Mouse (Mus musculus): ENCODE results near the gene Cnbp. TPM values are rescaled to one million over a fixed set of nuclear protein-coding genes. Genes with fewer than 3 reads are reported as not detected.

Cnbp gene
- polyA plus RNA-seq, 1 experiment from 2014 or later = 786 TPM

DNA sequence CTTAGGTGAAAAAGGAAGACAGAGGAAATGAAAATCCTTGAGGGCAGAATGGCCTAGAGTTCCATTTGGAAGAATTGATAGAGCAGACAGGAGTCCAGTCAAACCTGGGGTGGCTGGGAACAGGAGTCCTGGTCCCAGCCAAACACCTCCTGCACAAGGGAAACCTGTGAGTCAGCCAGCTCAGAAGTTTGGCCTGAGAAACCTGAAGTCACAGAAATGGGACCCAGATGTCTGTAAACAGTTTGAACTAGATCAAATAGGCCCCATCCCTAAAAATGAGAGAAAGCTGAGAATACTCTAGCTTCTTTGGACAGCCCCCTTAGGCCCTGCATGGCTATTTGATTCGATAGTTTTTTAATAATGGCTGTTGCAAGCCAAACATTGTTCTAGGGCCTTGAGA is 38.2 kb downstream of the Cnbp start:
- no peaks in the 10 kb centered on the region for H3K9me3 ChIP-seq (replicated peaks)
- H3K4me1 ChIP-seq (replicated peaks) = peaks cover 57% of the 10 kb centered on the region
- WGBS (ENCODE audit: insufficient replicate concordance) = 100% methylated on average over 1 of the region's 1 CpGs
- H3K4me2 ChIP-seq = peak overlapping the region; percentile 85
- H3K4me3 ChIP-seq (replicated peaks) = peak overlapping the region; percentile 94
- peak overlapping the region; percentile 99 for H3K9ac ChIP-seq
- DNase-seq (no peak), ATAC-seq (ENCODE audit: low read depth) (no peak)
- H3K27ac ChIP-seq = peak overlapping the region; percentile 98
- peaks cover 42% of the 10 kb centered on the region for H3K36me3 ChIP-seq
- H3K27me3 ChIP-seq = no peaks in the 10 kb centered on the region

DNA sequence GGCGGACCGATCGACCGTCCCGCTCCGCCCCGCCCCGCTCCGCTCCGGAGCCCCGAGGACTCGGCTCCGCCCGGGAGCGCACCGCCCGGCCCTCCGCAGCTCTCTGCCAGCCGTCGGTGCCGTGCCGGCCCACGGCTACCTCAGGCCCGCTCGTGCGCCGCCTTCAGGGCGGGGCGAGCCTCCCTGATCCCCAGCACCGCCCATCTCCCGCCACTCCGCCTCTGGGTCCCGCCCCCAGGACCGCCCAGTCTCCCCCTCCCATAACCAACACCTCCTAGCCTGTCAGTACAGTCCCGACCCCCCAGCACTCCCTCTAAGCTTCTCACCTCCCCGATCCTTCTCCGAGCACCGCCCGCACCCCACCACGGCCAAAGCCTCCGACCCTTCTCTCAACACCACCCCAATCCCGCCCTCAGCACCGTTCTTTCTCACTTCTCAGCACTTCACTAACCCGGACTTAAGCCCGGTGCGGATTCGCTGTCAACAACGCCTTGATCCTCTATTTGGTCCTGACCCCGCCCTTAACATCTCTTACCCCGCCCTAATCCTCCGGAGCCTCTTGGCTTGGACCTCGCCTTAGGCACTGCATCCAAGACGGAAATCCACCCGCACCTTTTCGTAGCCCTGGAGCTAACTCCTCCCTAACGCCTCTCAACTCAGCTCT is 39.1 kb downstream of the Cnbp start, which contains the start of gene Rab43:
Gene Rab43, minus strand, starts transcription at position 490 of the 664 bp plus-strand sequence.
- Histone ChIP-seq H3K36me3 (peaks cover 36% of the 10 kb centered on the region), H3K4me2 (peak within 1 kb of the TSS; percentile 85), H3K27ac (peak within 1 kb of the TSS; percentile 98), H3K27me3 (no peaks in the 10 kb centered on the region), H3K9me3 (replicated peaks) (no peaks in the 10 kb centered on the region), H3K9ac (peak within 1 kb of the TSS; percentile 99), H3K4me1 (replicated peaks) (peaks cover 60% of the 10 kb centered on the region), H3K4me3 (replicated peaks) (peak within 1 kb of the TSS; percentile 94)
- DNase-seq = peak; percentile 92
- under 1% methylated on average over 42 of the region's 56 CpGs for WGBS (ENCODE audit: insufficient replicate concordance)
- peak; percentile 92 for ATAC-seq (ENCODE audit: low read depth)

DNA sequence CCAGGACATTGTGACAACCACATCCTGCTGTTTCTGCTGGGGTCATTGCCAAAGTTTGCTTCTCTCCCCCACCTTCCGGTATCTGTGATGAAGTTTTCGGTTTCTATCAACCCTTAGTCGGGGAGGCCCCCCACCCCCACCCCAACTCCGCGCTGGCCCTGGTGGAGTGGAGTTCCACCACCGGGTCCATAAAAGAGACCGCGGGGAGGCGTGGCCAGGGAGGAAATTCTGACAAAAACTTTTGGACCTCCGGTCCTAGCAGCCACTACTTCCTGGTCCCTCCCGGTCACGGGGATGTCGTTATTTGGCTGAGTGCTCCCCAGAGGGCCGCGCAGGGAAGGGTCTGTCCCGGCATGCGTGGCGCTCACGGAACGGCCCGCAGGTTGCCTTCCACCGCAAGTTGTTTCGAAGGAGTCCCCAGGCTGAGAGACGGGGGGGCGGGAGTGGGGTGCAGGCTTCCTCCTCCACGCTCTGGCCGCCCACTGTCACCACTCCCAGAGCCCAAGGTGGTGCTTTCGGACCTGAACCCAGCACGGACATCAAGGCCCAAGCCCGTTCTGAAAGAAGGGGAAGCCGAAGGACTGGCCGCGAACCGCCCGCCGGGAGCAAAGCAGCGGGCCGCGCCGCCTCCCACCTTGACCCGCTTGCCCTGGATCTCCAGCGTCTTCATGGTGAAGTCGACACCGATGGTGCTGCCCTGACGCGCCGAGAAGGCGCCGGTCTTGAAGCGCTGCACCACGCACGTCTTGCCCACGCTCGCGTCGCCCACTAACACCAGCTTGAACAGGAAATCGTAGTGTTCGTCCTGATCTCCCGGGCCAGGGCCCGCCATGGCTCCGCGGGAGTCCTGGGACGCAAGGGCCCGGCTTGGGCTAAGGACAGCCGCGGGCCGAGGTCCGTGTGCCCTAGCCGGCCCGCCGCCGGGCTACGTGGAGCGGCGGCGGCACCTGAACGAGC is 39.9 kb downstream of the Cnbp start:
- peaks cover 65% of the 10 kb centered on the region for H3K4me1 ChIP-seq (replicated peaks)

DNA sequence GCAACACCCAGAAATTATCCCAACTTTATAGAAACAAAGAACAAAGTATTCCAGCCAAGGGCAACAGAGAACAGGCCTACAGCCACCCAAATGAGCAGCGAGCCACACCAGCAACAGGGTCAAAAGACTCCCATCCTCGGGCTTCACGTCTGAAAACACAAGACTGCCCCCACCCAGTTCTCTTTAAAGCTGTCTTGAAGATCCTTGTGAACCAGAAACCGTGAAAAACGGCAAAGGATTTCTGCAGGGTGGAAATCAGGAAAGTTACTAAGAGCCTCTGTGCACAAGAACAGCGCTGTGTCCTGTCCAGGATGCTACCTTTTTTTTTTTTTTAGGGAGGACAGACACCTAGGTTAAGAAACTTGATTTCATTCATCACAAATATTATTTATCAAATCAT is 40.6 kb downstream of the Cnbp start:
- Histone ChIP-seq H3K9ac (peak overlapping the region; percentile 99), H3K27me3 (no peaks in the 10 kb centered on the region), H3K4me3 (replicated peaks) (peak overlapping the region; percentile 94), H3K36me3 (peaks cover 32% of the 10 kb centered on the region), H3K27ac (peak overlapping the region; percentile 98), H3K9me3 (replicated peaks) (no peaks in the 10 kb centered on the region), H3K4me1 (replicated peaks) (peaks cover 72% of the 10 kb centered on the region), H3K4me2 (peak overlapping the region; percentile 85)
- DNase-seq = no peak
- WGBS (ENCODE audit: insufficient replicate concordance) = 27% methylated on average over 6 of the region's 6 CpGs
- no peak for ATAC-seq (ENCODE audit: low read depth)

More for the DNA sequence above, 39.9 kb downstream of the Cnbp start:
- Histone ChIP-seq H3K9ac (peak overlapping the region; percentile 99), H3K4me2 (peak overlapping the region; percentile 85), H3K27ac (peak overlapping the region; percentile 98), H3K4me3 (replicated peaks) (peak overlapping the region; percentile 94), H3K36me3 (peaks cover 32% of the 10 kb centered on the region), H3K9me3 (replicated peaks) (no peaks in the 10 kb centered on the region), H3K27me3 (no peaks in the 10 kb centered on the region)
- under 1% methylated on average over 77 of the region's 77 CpGs for WGBS (ENCODE audit: insufficient replicate concordance)
- DNase-seq = peak; percentile 45
- peak; percentile 6 for ATAC-seq (ENCODE audit: low read depth)

DNA sequence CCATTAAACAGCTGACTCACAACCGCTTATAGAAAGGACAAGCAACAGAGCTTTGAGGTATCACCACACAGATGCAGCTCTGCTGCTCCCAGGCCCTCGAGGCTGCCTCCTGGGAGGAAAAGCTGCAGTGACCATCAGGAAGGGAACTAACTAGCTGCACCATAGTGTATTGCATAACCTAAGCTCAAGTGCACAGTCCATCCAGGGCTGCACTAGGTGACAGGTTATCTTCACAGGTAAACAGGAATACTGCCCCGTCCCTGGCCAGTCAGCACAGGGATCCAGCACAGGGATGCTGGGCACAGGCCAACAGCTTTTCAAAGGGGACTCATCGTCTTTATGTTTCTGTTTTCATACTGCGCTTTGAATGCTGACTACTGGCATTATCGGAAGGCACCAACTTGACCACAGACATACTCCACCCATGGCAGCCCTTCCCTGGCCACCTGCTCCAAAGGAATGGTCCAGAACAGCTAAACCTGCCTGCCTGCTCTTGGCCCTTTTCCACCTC is 41.2 kb downstream of the Cnbp start:
- Histone ChIP-seq H3K27ac (peak overlapping the region; percentile 98), H3K9me3 (replicated peaks) (no peaks in the 10 kb centered on the region), H3K36me3 (peaks cover 31% of the 10 kb centered on the region), H3K27me3 (no peaks in the 10 kb centered on the region), H3K4me2 (peak overlapping the region; percentile 85), H3K4me3 (replicated peaks) (peak overlapping the region; percentile 94), H3K9ac (peak overlapping the region; percentile 99), H3K4me1 (replicated peaks) (peaks cover 76% of the 10 kb centered on the region)
- 31% methylated on average over 6 of the region's 6 CpGs for WGBS (ENCODE audit: insufficient replicate concordance)
- ATAC-seq (ENCODE audit: low read depth) (peak; percentile 25), DNase-seq (peak; percentile 54)

DNA sequence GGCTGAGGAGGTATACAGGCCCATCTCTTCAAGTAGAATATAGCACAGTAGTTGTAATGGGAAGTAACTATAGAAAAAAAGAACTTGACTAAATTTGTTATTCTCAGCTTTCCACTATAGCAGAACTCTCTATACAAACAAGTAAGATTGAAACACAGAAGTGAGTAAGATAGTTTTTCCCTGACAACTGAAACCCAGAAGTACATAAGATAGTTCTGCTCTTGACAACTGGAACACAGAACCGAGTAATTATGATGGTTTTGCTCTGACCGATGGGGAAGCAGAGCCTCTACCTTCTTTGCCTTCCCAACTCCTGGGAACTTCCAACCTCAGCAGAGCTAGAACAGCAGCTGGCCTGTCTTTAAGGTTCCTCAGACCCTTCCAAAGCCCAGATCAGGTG is 41.8 kb downstream of the Cnbp start:
- ATAC-seq (ENCODE audit: low read depth) (no peak), DNase-seq (no peak)
- Histone ChIP-seq H3K27ac (peak overlapping the region; percentile 98), H3K36me3 (peaks cover 37% of the 10 kb centered on the region), H3K4me3 (replicated peaks) (peak overlapping the region; percentile 94), H3K9ac (peak overlapping the region; percentile 99), H3K4me2 (peak overlapping the region; percentile 85), H3K9me3 (replicated peaks) (no peaks in the 10 kb centered on the region), H3K27me3 (no peaks in the 10 kb centered on the region), H3K4me1 (replicated peaks) (peaks cover 82% of the 10 kb centered on the region)
- WGBS (ENCODE audit: insufficient replicate concordance) = 57% methylated on average over 2 of the region's 2 CpGs

DNA sequence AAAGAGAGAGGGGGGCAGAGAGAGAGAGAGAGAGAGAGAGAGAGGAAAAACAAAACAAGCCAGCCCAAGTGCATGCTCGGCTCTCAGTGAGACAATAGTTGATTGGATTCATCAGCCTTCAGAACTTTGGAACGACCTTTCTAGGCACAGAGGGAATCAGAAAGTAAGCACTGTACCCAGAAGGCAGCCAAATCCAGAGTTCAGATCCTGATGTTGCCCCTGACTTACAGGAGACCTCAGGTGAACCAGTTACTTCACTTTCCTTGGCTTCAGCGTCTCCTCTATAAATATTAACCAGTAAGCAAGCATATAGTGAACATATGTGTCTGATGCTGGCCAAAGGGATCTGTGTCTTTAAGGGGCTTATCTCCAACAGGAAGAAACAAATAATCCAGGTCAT is 42.4 kb downstream of the Cnbp start:
- Histone ChIP-seq H3K27ac (peak overlapping the region; percentile 98), H3K4me3 (replicated peaks) (peak overlapping the region; percentile 94), H3K27me3 (no peaks in the 10 kb centered on the region), H3K9me3 (replicated peaks) (no peaks in the 10 kb centered on the region), H3K4me1 (replicated peaks) (peaks cover 82% of the 10 kb centered on the region), H3K4me2 (peak overlapping the region; percentile 85), H3K9ac (peak overlapping the region; percentile 99), H3K36me3 (peaks cover 39% of the 10 kb centered on the region)
- 57% methylated on average over 3 of the region's 3 CpGs for WGBS (ENCODE audit: insufficient replicate concordance)
- ATAC-seq (ENCODE audit: low read depth) = no peak
- DNase-seq = no peak

DNA sequence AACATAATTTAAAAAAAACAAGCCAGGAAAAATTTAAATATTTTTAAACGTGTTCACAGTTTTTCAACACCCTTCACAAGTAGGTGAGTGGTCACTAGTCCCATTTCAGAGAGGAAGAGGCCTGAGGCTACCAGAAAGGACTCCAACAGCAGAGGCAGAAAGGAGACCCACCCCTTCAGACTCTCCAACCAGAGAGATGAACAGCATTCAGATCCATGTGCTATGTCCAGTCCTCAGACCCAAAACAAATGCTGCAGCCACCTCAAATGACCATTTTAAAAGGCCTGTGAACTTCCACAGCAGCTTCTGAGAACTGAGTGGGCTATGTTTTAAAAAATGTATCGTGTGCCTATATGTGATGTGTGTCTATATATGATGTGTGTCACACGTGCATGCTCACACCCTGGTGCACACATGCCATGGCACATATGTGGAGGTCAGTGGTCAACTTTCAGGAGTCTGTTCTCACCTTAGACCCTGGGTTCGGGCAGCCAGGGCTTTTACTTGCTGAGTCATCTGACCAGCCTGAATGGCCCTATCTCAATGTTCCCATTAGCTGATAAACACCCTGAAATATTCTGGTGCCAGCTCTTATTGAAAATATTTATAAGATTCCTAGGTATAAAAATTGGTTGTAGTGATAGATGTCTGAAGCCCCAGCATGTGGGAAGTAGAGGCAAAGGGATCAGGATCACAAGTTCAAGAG is 43.0 kb downstream of the Cnbp start:
- Histone ChIP-seq H3K27me3 (no peaks in the 10 kb centered on the region), H3K9me3 (replicated peaks) (no peaks in the 10 kb centered on the region), H3K4me2 (peak overlapping the region; percentile 85), H3K4me1 (replicated peaks) (peaks cover 78% of the 10 kb centered on the region), H3K27ac (peak overlapping the region; percentile 98), H3K36me3 (peaks cover 39% of the 10 kb centered on the region), H3K9ac (peak overlapping the region; percentile 99), H3K4me3 (replicated peaks) (peak overlapping the region; percentile 94)
- WGBS (ENCODE audit: insufficient replicate concordance) = 53% methylated on average over 4 of the region's 4 CpGs
- ATAC-seq (ENCODE audit: low read depth) = no peak
- peak; percentile 56 for DNase-seq

DNA sequence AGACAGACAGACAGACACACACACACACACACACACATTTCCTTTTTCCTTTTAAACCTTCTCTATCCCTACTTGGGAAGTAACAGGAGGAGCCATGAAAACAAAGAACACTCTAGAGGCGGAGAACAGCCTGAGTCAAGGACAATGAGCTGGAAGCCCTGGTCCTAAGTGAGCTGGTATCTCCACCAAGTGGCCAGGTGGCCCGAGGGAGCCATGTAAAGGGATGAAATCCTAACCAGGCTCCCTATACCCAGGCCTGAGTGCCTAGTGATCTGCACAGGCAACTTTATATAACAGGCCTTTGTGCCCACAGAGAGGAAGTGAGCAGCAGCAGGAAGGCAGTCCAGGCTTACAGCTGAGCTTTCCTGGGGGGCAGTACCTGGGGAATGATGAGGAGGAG is 44.0 kb downstream of the Cnbp start:
- Histone ChIP-seq H3K4me2 (peak overlapping the region; percentile 23; the same call in 1 of the 2 replicates), H3K36me3 (peaks cover 40% of the 10 kb centered on the region), H3K9me3 (replicated peaks) (no peaks in the 10 kb centered on the region), H3K27me3 (no peaks in the 10 kb centered on the region), H3K4me3 (replicated peaks) (no peak overlapping the region), H3K4me1 (replicated peaks) (peaks cover 74% of the 10 kb centered on the region), H3K27ac (peak overlapping the region; percentile 74), H3K9ac (peak overlapping the region; percentile 49)
- ATAC-seq (ENCODE audit: low read depth) = no peak
- DNase-seq = no peak
- 60% methylated on average over 2 of the region's 2 CpGs for WGBS (ENCODE audit: insufficient replicate concordance)

DNA sequence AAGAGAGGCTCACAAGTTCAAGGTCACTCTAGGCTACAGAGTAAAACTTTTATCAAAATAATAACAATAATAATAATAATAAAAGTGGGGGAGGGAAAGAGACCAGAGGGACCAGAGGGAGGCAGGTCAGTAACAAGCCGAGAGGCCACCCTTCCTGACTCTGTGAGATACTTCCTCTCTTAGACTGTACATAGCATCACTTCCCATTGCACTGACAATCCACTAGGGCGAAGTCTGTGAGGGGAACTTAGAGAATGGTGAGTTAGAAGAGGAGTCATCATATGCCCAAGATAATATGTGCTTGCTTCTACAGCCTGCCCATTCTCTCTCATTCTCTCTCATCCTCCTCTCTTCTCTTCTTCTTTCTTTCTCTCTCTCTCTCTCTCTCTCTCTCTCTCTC is 44.9 kb downstream of the Cnbp start:
- H3K27me3 ChIP-seq = no peaks in the 10 kb centered on the region
- H3K27ac ChIP-seq = peak overlapping the region; percentile 65; the same call in 1 of the 2 replicates
- no peak overlapping the region for H3K4me2 ChIP-seq
- DNase-seq (no peak), ATAC-seq (ENCODE audit: low read depth) (no peak)
- no peak overlapping the region for H3K4me3 ChIP-seq (replicated peaks)
- peaks cover 44% of the 10 kb centered on the region for H3K36me3 ChIP-seq
- WGBS (ENCODE audit: insufficient replicate concordance) = 36% methylated on average over 2 of the region's 2 CpGs
- H3K4me1 ChIP-seq (replicated peaks) = peaks cover 81% of the 10 kb centered on the region
- H3K9ac ChIP-seq = no peak overlapping the region
- no peaks in the 10 kb centered on the region for H3K9me3 ChIP-seq (replicated peaks)

All from liver, embryonic 13.5 days (tissue).